Mouse (Mus musculus) thymus, adult 2 months (tissue): ENCODE data around the gene Ctnna3. TPM values are rescaled to one million over a fixed set of nuclear protein-coding genes. Genes with fewer than 3 reads are reported as not detected.

Experiments
- DNase-seq: peaks from one replicate; pipeline ENCODE4 v3.0.0; 2021
- H3K27ac ChIP-seq: fragments of 200-500 bp; 2 replicates; pipeline ENCODE4 v1.5.1; 2012; ENCODE audit warnings: low read length, control low read depth; ENCODE audit not compliant: control insufficient read depth, insufficient read depth
- H3K27me3 ChIP-seq: fragments of 200-500 bp; 2 replicates; pipeline ENCODE4 v1.6.1; 2012; ENCODE audit warnings: mild to moderate bottlenecking, low read length, moderate library complexity, mixed read lengths; ENCODE audit not compliant: control insufficient read depth, insufficient read depth
- H3K36me3 ChIP-seq: fragments of 200-500 bp; 2 replicates; pipeline ENCODE4 v1.6.1; 2012; ENCODE audit warnings: mild to moderate bottlenecking, low read length, moderate library complexity; ENCODE audit not compliant: control insufficient read depth, insufficient read depth
- H3K4me1 ChIP-seq: fragments of 200-500 bp; replicated peaks from 2 replicates; pipeline ENCODE4 v1.6.1; 2012; ENCODE audit warnings: low read length; ENCODE audit not compliant: control insufficient read depth, insufficient read depth
- H3K4me3 ChIP-seq: fragments of 200-500 bp; 2 replicates; pipeline ENCODE4 v1.5.1; 2012; ENCODE audit warnings: mild to moderate bottlenecking, low read length, control low read depth, moderate library complexity; ENCODE audit not compliant: control insufficient read depth, insufficient read depth
- CTCF ChIP-seq: fragments of 200-500 bp; IDR thresholded peaks from 2 replicates; pipeline ENCODE4 v1.5.1; 2012; ENCODE audit warnings: mild to moderate bottlenecking, control low read depth, low read length, moderate library complexity, borderline replicate concordance; ENCODE audit not compliant: control insufficient read depth, poor library complexity, insufficient read depth; ENCODE audit errors: extremely low read depth
- POLR2A ChIP-seq: fragments of 200-500 bp; IDR thresholded peaks from 2 replicates; pipeline ENCODE4 v1.6.1; 2012; ENCODE audit warnings: mild to moderate bottlenecking, low read length, control low read depth, moderate library complexity; ENCODE audit not compliant: control insufficient read depth, poor library complexity, insufficient read depth; ENCODE audit errors: extremely low read depth
- WGBS: fragments of 180-500 bp; shearing (Covaris S2); methylation state at CpG from one replicate; pipeline ENCODE4 v1.1.7; 2018; 5-methylcytosine and 5-hydroxymethylcytosine counted together
- polyA plus RNA-seq: library from polyadenylated mRNA; depleted of rRNA; stranded (reverse); fragments of >200 nt; gene quantifications from 2 replicates; pipeline ENCODE4 v1.2.3, GENCODE M21; 2012

Gene Ctnna3
- polyA plus RNA-seq, 1 experiment, result 0.46 TPM

- Histone ChIP-seq H3K27me3 (no peaks in the 10 kb centered on the region), H3K27ac (no peak overlapping the region), H3K36me3 (no peaks in the 10 kb centered on the region), H3K4me1 (no peaks in the 10 kb centered on the region), H3K4me3 (no peak overlapping the region)
- WGBS, result 89% methylated on average over 5 of the region's 5 CpGs
- DNase-seq, result no peak
- TF ChIP-seq CTCF (no peak), POLR2A (no peak)
Measured at GRCm38 (mm10) chr10:63933946-63934345, 504.0 kb downstream of the Ctnna3 start.

DNA sequence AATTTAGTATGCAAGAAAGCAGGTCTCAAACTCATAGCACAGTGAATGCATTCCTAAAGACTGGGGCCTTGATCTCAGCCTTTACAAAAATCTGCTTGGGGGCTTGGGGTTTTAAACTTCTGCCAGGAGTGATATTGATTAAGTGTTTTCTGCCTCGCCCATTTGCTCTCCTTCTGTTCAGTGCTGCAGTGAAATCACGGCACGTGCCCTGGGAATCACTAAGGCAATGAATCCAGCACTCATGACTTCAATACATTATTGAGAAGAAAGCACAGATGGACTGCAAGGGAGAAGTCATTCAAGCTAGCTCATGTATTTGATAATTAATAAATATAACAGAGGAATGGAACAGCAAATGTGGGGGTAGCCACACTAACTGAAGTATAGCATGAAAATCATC is 515.6 kb downstream of the Ctnna3 start:
- Histone ChIP-seq H3K36me3 (no peaks in the 10 kb centered on the region), H3K4me1 (no peaks in the 10 kb centered on the region), H3K4me3 (no peak overlapping the region), H3K27ac (no peak overlapping the region), H3K27me3 (no peaks in the 10 kb centered on the region)
- no peak for DNase-seq
- no peak for TF ChIP-seq POLR2A
- no peak for TF ChIP-seq CTCF
- 86% methylated on average over 3 of the region's 3 CpGs for WGBS

- WGBS, result 86% methylated on average over 4 of the region's 4 CpGs
- TF ChIP-seq CTCF, result no peak
- TF ChIP-seq POLR2A, result no peak
- no peak overlapping the region for H3K27ac ChIP-seq
- H3K4me1 ChIP-seq, result no peaks in the 10 kb centered on the region
- no peak overlapping the region for H3K4me3 ChIP-seq
- no peak for DNase-seq
- H3K36me3 ChIP-seq, result no peaks in the 10 kb centered on the region
- H3K27me3 ChIP-seq, result no peaks in the 10 kb centered on the region
Measured at GRCm38 (mm10) chr10:63947266-63947665, 517.4 kb downstream of the Ctnna3 start.

GRCm38 (mm10) chr10:63950867-63951266 is 521.0 kb downstream of the Ctnna3 start:
- no peak for DNase-seq
- Histone ChIP-seq H3K4me3 (no peak overlapping the region), H3K36me3 (no peaks in the 10 kb centered on the region), H3K27ac (no peak overlapping the region), H3K4me1 (no peaks in the 10 kb centered on the region), H3K27me3 (no peaks in the 10 kb centered on the region)
- TF ChIP-seq CTCF (no peak), POLR2A (no peak)
- 58% methylated on average over 8 of the region's 8 CpGs for WGBS

- no peak overlapping the region for H3K27ac ChIP-seq
- DNase-seq, result no peak
- no peaks in the 10 kb centered on the region for H3K4me1 ChIP-seq
- no peak for TF ChIP-seq POLR2A
- no peak for TF ChIP-seq CTCF
- no peaks in the 10 kb centered on the region for H3K27me3 ChIP-seq
- WGBS, result 95% methylated on average over 1 of the region's 1 CpGs
- no peaks in the 10 kb centered on the region for H3K36me3 ChIP-seq
- H3K4me3 ChIP-seq, result no peak overlapping the region
Measured at GRCm38 (mm10) chr10:63951481-63951880, 521.6 kb downstream of the Ctnna3 start.

- no peak for DNase-seq
- Histone ChIP-seq H3K27ac (no peak overlapping the region), H3K36me3 (no peaks in the 10 kb centered on the region), H3K27me3 (no peaks in the 10 kb centered on the region), H3K4me3 (no peak overlapping the region), H3K4me1 (no peaks in the 10 kb centered on the region)
- WGBS, result 38% methylated on average over 6 of the region's 7 CpGs
- TF ChIP-seq CTCF (no peak), POLR2A (no peak)
Measured at GRCm38 (mm10) chr10:63954308-63954930, 524.5 kb downstream of the Ctnna3 start.

DNA sequence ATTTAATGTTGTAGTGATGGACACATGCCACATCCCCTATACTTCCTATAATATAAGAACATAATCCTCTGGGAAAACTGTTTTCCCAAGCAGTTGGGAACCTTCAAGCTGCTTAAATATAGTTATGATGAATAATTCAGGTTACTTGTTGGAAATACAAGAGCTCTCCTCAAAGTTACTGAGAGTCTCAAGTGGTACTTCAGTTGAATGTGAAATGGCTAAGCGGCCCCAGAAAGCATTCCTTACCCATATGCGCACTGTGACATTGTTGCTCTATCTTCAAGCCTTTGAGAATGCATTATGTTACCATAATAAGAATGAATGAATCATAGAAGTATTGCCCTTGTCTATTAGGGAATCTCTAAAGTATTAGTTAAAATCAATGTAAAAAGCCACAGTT is 542.4 kb downstream of the Ctnna3 start:
- Histone ChIP-seq H3K4me3 (no peak overlapping the region), H3K27me3 (no peaks in the 10 kb centered on the region), H3K36me3 (no peaks in the 10 kb centered on the region), H3K27ac (no peak overlapping the region), H3K4me1 (no peaks in the 10 kb centered on the region)
- 93% methylated on average over 2 of the region's 2 CpGs for whole genome bisulfite sequencing
- no peak for TF ChIP-seq POLR2A
- TF ChIP-seq CTCF, result no peak
- DNase-seq, result no peak
